Mouse (Mus musculus) liver, adult 2 months (tissue): ENCODE measurements at regions not wholly inside any gene's neighbourhood (a gene's known extent, or its start where the extent isn't known, plus 50 kb on each side); places are given as distances from the start of the nearest gene placed in this dataset.

Experiments used
- CTCF ChIP-seq: fragments of 200-500 bp; IDR thresholded peaks from 2 replicates; pipeline ENCODE4 v1.5.1; 2011; ENCODE audit warnings: low read depth, low read length, control low read depth
- POLR2A ChIP-seq: fragments of 200-500 bp; IDR thresholded peaks from 2 replicates; pipeline ENCODE4 v1.6.1; 2011; ENCODE audit warnings: low read length, control low read depth; ENCODE audit not compliant: insufficient read depth; ENCODE audit errors: extremely low read depth

DNA sequence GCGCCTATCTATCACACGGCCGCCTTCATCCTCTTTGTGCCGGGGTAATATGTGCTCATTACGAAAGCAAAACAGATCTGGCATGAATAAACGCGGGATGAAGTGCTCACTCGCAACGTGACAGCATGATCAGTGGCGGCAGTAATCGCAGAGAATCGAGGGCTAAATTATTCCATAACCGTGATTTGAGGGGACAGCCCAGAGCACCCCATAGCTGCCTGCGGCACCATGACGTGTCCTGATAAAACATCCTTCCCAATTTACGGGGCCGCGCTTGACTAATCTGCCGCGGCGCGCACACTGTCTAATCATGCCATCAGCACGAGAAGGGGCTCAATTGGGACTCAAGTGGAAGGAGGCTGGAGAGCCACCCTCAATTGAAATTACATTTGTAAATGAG, 89.2 kb downstream of the Fam53a start:
- TF ChIP-seq CTCF (no peak), POLR2A (no peak)
